Mouse (Mus musculus) lung, adult 2 months (tissue): ENCODE measurements around the gene Slc8a2. TPM values are rescaled to one million over a fixed set of nuclear protein-coding genes. Genes with fewer than 3 reads are reported as not detected.

Experiments
- DNase-seq: peaks from one replicate; pipeline ENCODE4 v3.0.0; 2022
- H3K4me1 ChIP-seq: fragments of 200-500 bp; 2 replicates; pipeline ENCODE4 v1.6.1; 2011; ENCODE audit warnings: low read length; ENCODE audit not compliant: control insufficient read depth, insufficient read depth
- H3K4me3 ChIP-seq: fragments of 200-500 bp; replicated peaks from 2 replicates; pipeline ENCODE3; 2011; ENCODE audit warnings: low read depth, mild to moderate bottlenecking, control low read depth, low read length; ENCODE audit errors: extremely low read depth
- CTCF ChIP-seq: fragments of 200-500 bp; IDR thresholded peaks from 2 replicates; pipeline ENCODE4 v1.5.1; 2011; ENCODE audit warnings: mild to moderate bottlenecking, low read length, control low read depth; ENCODE audit not compliant: insufficient read depth
- POLR2A ChIP-seq: fragments of 200-500 bp; IDR thresholded peaks from 2 replicates; pipeline ENCODE4 v1.6.1; 2011; ENCODE audit warnings: low read depth, mild to moderate bottlenecking, control low read depth, low read length, borderline replicate concordance; ENCODE audit errors: extremely low read depth
- WGBS: fragments of 180-500 bp; shearing (Covaris S2); methylation state at CpG from one replicate; pipeline ENCODE4 v1.1.7; 2018; 5-methylcytosine and 5-hydroxymethylcytosine counted together
- polyA plus RNA-seq: library from polyadenylated mRNA; depleted of rRNA; stranded (reverse); fragments of >200 nt; gene quantifications from 2 replicates; pipeline ENCODE4 v1.2.3, GENCODE M21; 2012

Slc8a2 gene
- polyA plus RNA-seq, 1 experiment = 0.85 TPM

DNA sequence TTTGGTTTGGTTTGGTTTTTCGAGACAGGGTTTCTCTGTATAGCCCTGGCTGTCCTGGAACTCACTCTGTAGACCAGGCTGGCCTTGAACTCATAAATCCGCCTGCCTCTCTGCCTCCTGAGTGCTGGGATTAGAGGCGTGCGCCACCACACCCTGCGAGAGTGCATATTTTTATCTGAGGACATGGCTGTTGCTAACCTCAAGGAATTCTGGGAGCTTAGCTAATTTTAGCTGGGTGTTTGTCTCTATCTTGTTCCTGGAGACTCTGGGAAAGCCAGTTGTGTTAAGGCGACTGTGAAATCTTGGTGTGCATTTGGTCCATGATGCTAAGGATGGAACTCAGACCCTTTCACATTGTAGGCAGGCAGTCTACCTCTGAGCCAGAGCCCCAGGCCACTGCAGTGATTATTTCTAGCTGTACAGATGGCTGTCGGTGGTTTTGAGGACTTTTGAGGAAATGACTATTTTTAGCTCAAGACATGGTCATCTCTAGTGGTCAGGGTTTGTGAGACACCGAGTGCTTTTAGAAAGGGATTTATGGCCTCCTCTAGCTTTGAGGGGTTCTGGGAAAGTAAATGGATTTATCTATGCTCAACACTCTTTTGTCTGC is 26.6 kb downstream of the Slc8a2 start:
- 51% methylated on average over 8 of the region's 8 CpGs for WGBS
- no peak overlapping the region for H3K4me3 ChIP-seq
- TF ChIP-seq POLR2A (no peak), CTCF (no peak)
- H3K4me1 ChIP-seq = no peaks in the 10 kb centered on the region; the same call in 1 of the 2 replicates
- no peak for DNase-seq

DNA sequence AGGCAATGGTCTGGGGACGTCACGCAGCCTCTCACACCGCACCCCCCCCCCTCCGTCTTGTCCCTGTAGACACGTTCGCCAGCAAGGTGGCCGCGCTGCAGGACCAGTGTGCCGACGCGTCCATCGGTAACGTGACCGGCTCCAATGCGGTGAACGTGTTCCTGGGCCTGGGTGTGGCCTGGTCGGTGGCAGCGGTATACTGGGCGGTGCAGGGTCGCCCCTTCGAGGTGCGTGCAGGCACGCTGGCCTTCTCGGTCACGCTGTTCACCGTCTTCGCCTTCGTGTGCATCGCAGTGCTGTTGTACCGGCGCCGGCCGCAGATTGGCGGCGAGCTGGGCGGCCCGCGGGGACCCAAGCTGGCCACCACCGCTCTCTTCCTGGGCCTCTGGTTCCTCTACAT is 29.1 kb downstream of the Slc8a2 start:
- H3K4me3 ChIP-seq = no peak overlapping the region
- DNase-seq = no peak
- 10% methylated on average over 39 of the region's 39 CpGs for WGBS
- no peaks in the 10 kb centered on the region; the same call in 1 of the 2 replicates for H3K4me1 ChIP-seq
- TF ChIP-seq CTCF (no peak), POLR2A (no peak)

DNA sequence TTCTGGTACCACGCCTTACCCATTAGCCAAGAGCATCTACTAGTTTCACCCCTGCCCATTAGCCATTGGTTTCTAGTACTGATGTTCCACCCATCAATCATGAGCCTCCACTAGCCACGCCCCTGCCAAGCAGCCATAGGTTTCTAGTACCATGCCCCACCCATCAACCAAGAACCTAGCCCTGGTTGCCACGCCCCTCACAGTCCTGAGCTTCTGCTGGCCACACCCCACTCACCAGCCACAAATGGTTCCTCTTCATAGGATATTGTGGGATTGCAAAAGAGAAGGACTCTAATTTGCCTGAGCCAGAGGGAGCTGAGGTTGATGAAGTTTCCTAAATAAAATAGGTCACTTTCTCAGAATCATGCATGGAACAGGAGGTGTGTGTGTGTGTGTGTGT is 31.1 kb downstream of the Slc8a2 start:
- no peak for DNase-seq
- Histone ChIP-seq H3K4me1 (no peaks in the 10 kb centered on the region), H3K4me3 (no peak overlapping the region)
- no peak for TF ChIP-seq CTCF
- TF ChIP-seq POLR2A = no peak
- 63% methylated on average over 3 of the region's 3 CpGs for WGBS

DNA sequence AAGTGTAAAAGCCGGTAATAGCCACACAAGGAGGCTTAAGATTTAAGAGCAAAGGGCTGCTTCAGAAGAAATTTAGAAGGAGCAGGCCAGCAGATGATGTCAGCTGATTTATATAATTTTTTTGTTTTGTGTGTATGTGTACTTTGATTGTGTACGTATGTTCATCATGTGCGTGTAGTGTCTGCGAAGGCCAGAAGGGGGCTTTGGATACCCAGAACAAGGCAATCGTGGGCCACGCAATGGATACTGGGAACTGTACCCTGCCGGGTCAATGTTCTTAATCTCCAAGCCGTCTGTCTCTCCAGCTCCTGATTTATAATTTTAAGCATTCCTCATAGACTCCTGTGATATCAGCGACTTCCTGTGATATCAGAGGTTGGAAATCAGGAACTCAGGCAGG is 31.7 kb downstream of the Slc8a2 start:
- Histone ChIP-seq H3K4me1 (no peaks in the 10 kb centered on the region), H3K4me3 (no peak overlapping the region)
- DNase-seq = no peak
- no peak for TF ChIP-seq CTCF
- TF ChIP-seq POLR2A = no peak
- WGBS = 88% methylated on average over 9 of the region's 9 CpGs

DNA sequence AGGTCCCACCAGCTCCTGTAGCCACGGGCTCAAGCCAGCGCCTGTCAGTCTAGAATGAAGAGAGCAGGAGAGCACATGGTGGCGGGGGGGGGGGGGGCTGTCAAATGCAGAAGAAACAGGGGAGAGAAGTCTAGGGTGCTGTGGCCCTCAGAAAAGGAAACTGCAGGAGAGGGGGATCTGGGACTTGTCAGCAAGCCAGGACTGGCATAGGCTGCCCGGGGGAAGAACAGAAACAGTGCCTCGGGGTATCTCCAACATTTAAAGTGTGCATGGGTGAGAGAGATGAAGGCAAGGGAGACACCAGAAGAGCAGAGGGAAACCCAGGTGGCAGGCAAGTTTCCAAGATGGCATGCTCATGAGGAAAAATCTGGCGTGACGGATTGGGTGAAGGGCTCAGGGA is 32.4 kb downstream of the Slc8a2 start:
- WGBS = 72% methylated on average over 7 of the region's 7 CpGs
- Histone ChIP-seq H3K4me3 (no peak overlapping the region), H3K4me1 (no peaks in the 10 kb centered on the region)
- TF ChIP-seq POLR2A (no peak), CTCF (no peak)
- DNase-seq = no peak

DNA sequence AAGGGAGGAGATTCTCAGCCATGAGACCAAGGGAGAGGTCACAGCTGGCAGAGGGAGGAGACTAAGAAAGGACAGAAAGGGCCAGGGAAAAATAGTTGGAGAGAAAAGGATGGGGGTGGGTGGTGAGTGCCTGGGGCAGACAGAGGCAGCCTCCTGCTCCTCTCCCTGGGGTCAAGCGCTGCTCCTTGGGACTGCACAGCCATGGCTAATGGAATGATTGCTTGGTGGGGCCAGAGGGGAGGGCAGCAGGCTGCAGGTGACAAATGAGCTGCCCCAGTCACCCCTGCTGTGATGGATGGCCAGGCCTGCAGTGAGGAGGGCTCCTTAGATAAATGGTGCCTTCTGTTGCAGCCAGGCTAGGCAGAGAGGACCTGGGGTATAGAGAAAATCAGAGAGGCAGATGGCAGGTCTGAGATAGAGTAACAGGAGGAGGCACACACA is 42.5 kb downstream of the Slc8a2 start:
- WGBS = 7% methylated on average over 1 of the region's 1 CpGs
- no peak for DNase-seq
- H3K4me1 ChIP-seq = peaks cover 5% of the 10 kb centered on the region

DNA sequence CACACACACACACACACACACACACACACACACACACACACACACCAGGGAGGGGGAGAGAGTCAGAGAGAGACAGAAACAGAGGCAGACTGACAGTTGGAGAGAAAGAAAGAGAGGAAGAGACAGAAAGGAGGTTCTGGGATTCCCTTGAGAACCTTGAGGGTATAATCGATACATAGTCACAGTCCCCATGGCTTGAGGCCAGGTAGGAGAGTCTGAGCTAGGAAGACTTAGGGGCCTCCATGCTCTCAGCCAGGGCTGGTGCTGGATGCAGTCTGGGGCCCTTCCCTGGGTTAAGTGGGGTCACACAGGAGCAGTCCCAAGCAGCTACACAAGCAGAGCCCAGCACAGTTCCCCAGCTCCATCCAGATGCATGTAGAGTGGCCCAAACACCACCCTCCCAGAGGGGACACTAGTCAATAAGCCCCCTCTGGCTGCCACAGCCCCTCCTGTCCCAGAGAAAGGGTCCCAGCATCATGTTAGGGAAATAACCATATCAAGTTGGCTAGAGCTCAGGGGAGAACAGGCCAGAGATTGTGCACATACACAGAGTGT is 43.0 kb downstream of the Slc8a2 start:
- H3K4me1 ChIP-seq = peaks cover 5% of the 10 kb centered on the region
- 30% methylated on average over 1 of the region's 1 CpGs for WGBS
- no peak overlapping the region for H3K4me3 ChIP-seq
- DNase-seq = no peak
- TF ChIP-seq CTCF (no peak), POLR2A (no peak)

More for the DNA sequence above, 42.5 kb downstream of the Slc8a2 start:
- no peak overlapping the region for H3K4me3 ChIP-seq
- TF ChIP-seq POLR2A = no peak
- no peak for TF ChIP-seq CTCF

DNA sequence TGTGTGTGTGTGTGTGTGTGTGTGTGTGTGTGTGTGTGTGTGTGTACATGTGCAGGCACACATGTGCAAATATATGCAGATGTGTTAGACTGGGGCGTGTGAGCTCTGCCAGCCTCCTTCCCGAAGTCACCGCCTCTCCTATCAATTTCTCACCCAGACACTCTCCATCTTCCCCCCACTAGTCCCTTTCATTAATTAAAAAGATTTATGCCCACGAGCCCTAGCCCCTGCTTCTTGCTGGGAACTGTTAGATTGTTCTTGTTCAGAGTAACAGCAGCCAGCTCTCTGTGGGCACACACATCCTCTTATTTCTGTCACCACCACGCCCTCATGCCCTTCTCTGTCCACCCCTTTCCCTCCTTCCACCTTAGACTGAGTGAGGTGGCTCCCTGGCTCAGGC is 43.5 kb downstream of the Slc8a2 start:
- TF ChIP-seq CTCF (no peak), POLR2A (no peak)
- peaks cover 5% of the 10 kb centered on the region for H3K4me1 ChIP-seq
- DNase-seq = no peak
- WGBS = 37% methylated on average over 5 of the region's 5 CpGs
- no peak overlapping the region for H3K4me3 ChIP-seq

DNA sequence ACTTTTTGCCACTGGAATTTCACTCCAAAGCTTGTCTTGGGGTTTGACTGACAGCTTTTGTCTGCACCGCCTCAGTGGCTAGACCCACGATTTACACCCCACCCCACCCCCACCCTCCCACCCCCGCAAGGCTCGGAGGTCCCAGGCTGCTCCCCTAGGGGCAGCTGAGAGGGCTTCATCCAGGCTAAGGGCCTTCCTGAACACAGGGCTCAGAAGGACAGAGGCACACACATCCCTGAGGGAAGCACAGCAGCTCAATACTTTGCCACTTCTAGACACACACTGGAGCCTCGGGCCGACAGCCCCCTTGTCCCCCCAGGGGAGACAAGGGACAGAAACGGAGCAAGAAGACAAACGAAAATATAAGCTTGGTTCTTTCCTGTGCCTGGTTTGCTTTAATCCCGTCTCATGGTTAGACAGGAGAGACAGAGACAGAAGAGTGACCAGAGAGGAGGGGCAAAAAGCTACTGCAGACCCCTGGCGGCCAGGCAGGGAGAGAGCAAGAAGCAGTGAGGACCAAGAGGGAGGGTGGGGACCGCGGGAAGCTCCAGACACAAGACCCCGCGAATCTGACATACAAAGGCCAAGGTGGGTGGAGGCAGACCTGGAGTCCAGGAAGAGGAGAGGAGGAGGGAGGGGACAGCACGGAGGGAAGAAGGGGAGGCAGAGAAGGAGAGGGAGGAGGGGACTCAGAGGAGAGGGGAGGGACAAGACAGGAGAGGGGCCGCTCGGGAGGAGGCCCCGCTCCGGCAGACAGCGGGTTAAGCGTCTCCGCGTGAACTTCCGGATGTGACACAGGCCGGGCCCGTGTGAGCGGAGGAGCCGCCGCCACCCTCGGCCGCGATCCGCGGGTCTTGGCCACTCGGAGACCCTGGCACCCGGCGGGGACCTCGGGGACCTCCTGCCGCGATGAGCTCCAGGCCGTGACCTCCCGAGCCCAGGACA is 45.2 kb downstream of the Slc8a2 start, which contains the start of gene Meis3:
Meis3 (plus strand) TSS at position 494 of the 945 bp plus-strand sequence.
- WGBS = 1% methylated on average over 42 of the region's 42 CpGs
- peaks cover 5% of the 10 kb centered on the region for H3K4me1 ChIP-seq
- TF ChIP-seq POLR2A (no peak), CTCF (peak; percentile 34)
- peak within 1 kb of the TSS; percentile 69 for H3K4me3 ChIP-seq
- peak; percentile 39 for DNase-seq

DNA sequence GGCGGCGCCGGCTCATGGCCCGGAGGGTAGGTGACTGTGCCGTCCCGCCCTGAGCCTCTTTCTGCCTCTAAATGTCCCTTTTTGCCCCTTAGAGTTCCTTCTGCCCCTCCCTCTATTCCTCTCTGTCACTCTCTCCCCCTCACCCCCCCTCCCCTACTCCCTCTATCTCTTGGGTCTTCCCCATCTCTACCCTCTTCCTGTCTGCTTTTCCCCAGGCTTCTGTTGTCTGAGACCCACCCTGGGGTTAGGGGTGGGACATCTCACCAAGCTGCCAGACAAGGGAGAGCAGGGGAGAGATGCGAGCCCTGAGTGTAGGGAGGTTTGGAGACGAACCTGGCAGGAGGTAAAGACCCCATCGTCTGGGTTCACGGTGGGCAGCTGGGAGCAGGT is 45.9 kb downstream of the Slc8a2 start:
- H3K4me3 ChIP-seq = peak overlapping the region; percentile 69
- H3K4me1 ChIP-seq = peaks cover 5% of the 10 kb centered on the region
- 1% methylated on average over 10 of the region's 10 CpGs for WGBS
- TF ChIP-seq POLR2A = no peak
- no peak for TF ChIP-seq CTCF
- no peak for DNase-seq
